Mouse (Mus musculus): ENCODE results near the gene Il17rc. TPM values are rescaled to one million over a fixed set of nuclear protein-coding genes. Genes with fewer than 3 reads are reported as not detected.
A peak's percentile ranks its signal among the peaks of the same experiment; 100 is the strongest.

Il17rc gene
- polyA plus RNA-seq, 1 experiment, result 3.7 TPM

GRCm38 (mm10) chr6:113451839-113452238, 19.4 kb upstream of the Il17rc start:
- peaks cover 1% of the 10 kb centered on the region; the same call in 1 of the 2 replicates for H3K36me3 ChIP-seq (ENCODE audit: control insufficient read depth, insufficient read depth, low read length)
- H3K27ac ChIP-seq (ENCODE audit: control insufficient read depth, insufficient read depth, low read depth, low read length), result peak overlapping the region; percentile 10; the same call in 1 of the 2 replicates
- H3K4me1 ChIP-seq (ENCODE audit: control insufficient read depth, insufficient read depth, low read length), result no peaks in the 10 kb centered on the region
- TF ChIP-seq POLR2A (IDR thresholded peaks at IDR 0.05; ENCODE audit: control insufficient read depth, low read depth, low read length), result no peak
- no peak overlapping the region for H3K4me3 ChIP-seq (ENCODE audit: control insufficient read depth, low read depth, low read length)
- H3K27me3 ChIP-seq (ENCODE audit: control insufficient read depth, insufficient read depth, low read length), result no peaks in the 10 kb centered on the region

- Histone ChIP-seq H3K4me3 (ENCODE audit: control insufficient read depth, low read depth, low read length) (no peak overlapping the region), H3K27ac (ENCODE audit: control insufficient read depth, insufficient read depth, low read depth, low read length) (no peak overlapping the region)
Measured at GRCm38 (mm10) chr6:113455007-113455406, 16.2 kb upstream of the Il17rc start.

GRCm38 (mm10) chr6:113457952-113458534, 13.2 kb upstream of the Il17rc start, which contains the start of gene Il17re:
Il17re (plus strand) TSS chr6:113458484.
- no peaks in the 10 kb centered on the region for H3K4me1 ChIP-seq (ENCODE audit: control insufficient read depth, insufficient read depth, low read length)
- TF ChIP-seq CTCF (IDR thresholded peaks at IDR 0.05; ENCODE audit: control insufficient read depth, insufficient read depth, insufficient replicate concordance, low read depth, low read length) (no peak), POLR2A (IDR thresholded peaks at IDR 0.05; ENCODE audit: control insufficient read depth, low read depth, low read length) (no peak)
- no peaks in the 10 kb centered on the region for H3K36me3 ChIP-seq (ENCODE audit: control insufficient read depth, insufficient read depth, low read length)
- H3K4me3 ChIP-seq (ENCODE audit: control insufficient read depth, low read depth, low read length), result peak within 1 kb of the TSS; percentile 4
- peak within 1 kb of the TSS; percentile 27 for H3K27ac ChIP-seq (ENCODE audit: control insufficient read depth, insufficient read depth, low read depth, low read length)
- H3K27me3 ChIP-seq (ENCODE audit: control insufficient read depth, insufficient read depth, low read length), result no peaks in the 10 kb centered on the region

More at GRCm38 (mm10) chr6:113455007-113455406, 16.2 kb upstream of the Il17rc start:
- no peaks in the 10 kb centered on the region for H3K36me3 ChIP-seq (ENCODE audit: control insufficient read depth, insufficient read depth, low read length)
- no peaks in the 10 kb centered on the region for H3K27me3 ChIP-seq (ENCODE audit: control insufficient read depth, insufficient read depth, low read length)
- no peak for TF ChIP-seq CTCF (IDR thresholded peaks at IDR 0.05; ENCODE audit: control insufficient read depth, insufficient read depth, insufficient replicate concordance, low read depth, low read length)
- TF ChIP-seq POLR2A (IDR thresholded peaks at IDR 0.05; ENCODE audit: control insufficient read depth, low read depth, low read length), result no peak
- H3K4me1 ChIP-seq (ENCODE audit: control insufficient read depth, insufficient read depth, low read length), result no peaks in the 10 kb centered on the region

GRCm38 (mm10) chr6:113458635-113459034, 12.6 kb upstream of the Il17rc start:
- Histone ChIP-seq H3K27ac (ENCODE audit: control insufficient read depth, insufficient read depth, low read depth, low read length) (peak overlapping the region; percentile 27), H3K36me3 (ENCODE audit: control insufficient read depth, insufficient read depth, low read length) (no peaks in the 10 kb centered on the region), H3K4me3 (ENCODE audit: control insufficient read depth, low read depth, low read length) (peak overlapping the region; percentile 4), H3K4me1 (ENCODE audit: control insufficient read depth, insufficient read depth, low read length) (no peaks in the 10 kb centered on the region), H3K27me3 (ENCODE audit: control insufficient read depth, insufficient read depth, low read length) (no peaks in the 10 kb centered on the region)
- no peak for TF ChIP-seq CTCF (IDR thresholded peaks at IDR 0.05; ENCODE audit: control insufficient read depth, insufficient read depth, insufficient replicate concordance, low read depth, low read length)
- no peak for TF ChIP-seq POLR2A (IDR thresholded peaks at IDR 0.05; ENCODE audit: control insufficient read depth, low read depth, low read length)

GRCm38 (mm10) chr6:113464040-113464439, 7.2 kb upstream of the Il17rc start:
- H3K27me3 ChIP-seq (ENCODE audit: control insufficient read depth, insufficient read depth, low read length), result no peaks in the 10 kb centered on the region
- H3K4me3 ChIP-seq (ENCODE audit: control insufficient read depth, low read depth, low read length), result no peak overlapping the region
- H3K4me1 ChIP-seq (ENCODE audit: control insufficient read depth, insufficient read depth, low read length), result no peaks in the 10 kb centered on the region
- no peak for TF ChIP-seq POLR2A (IDR thresholded peaks at IDR 0.05; ENCODE audit: control insufficient read depth, low read depth, low read length)
- no peak for TF ChIP-seq CTCF (IDR thresholded peaks at IDR 0.05; ENCODE audit: control insufficient read depth, insufficient read depth, insufficient replicate concordance, low read depth, low read length)
- no peaks in the 10 kb centered on the region for H3K36me3 ChIP-seq (ENCODE audit: control insufficient read depth, insufficient read depth, low read length)
- H3K27ac ChIP-seq (ENCODE audit: control insufficient read depth, insufficient read depth, low read depth, low read length), result no peak overlapping the region

- Histone ChIP-seq H3K36me3 (ENCODE audit: control insufficient read depth, insufficient read depth, low read length) (no peaks in the 10 kb centered on the region), H3K4me1 (ENCODE audit: control insufficient read depth, insufficient read depth, low read length) (peaks cover 7% of the 10 kb centered on the region), H3K4me3 (ENCODE audit: control insufficient read depth, low read depth, low read length) (no peak overlapping the region), H3K27me3 (ENCODE audit: control insufficient read depth, insufficient read depth, low read length) (no peaks in the 10 kb centered on the region), H3K27ac (ENCODE audit: control insufficient read depth, insufficient read depth, low read depth, low read length) (no peak overlapping the region)
- TF ChIP-seq CTCF (IDR thresholded peaks at IDR 0.05; ENCODE audit: control insufficient read depth, insufficient read depth, insufficient replicate concordance, low read depth, low read length) (peak; percentile 34; the same call in 1 of the 2 replicates), POLR2A (IDR thresholded peaks at IDR 0.05; ENCODE audit: control insufficient read depth, low read depth, low read length) (no peak)
Measured at GRCm38 (mm10) chr6:113465602-113466001, 5.6 kb upstream of the Il17rc start.

- TF ChIP-seq CTCF (IDR thresholded peaks at IDR 0.05; ENCODE audit: control insufficient read depth, insufficient read depth, insufficient replicate concordance, low read depth, low read length) (no peak), POLR2A (IDR thresholded peaks at IDR 0.05; ENCODE audit: control insufficient read depth, low read depth, low read length) (no peak)
- H3K4me1 ChIP-seq (ENCODE audit: control insufficient read depth, insufficient read depth, low read length), result peaks cover 7% of the 10 kb centered on the region
- no peak overlapping the region for H3K27ac ChIP-seq (ENCODE audit: control insufficient read depth, insufficient read depth, low read depth, low read length)
- H3K4me3 ChIP-seq (ENCODE audit: control insufficient read depth, low read depth, low read length), result no peak overlapping the region
- H3K27me3 ChIP-seq (ENCODE audit: control insufficient read depth, insufficient read depth, low read length), result no peaks in the 10 kb centered on the region
- H3K36me3 ChIP-seq (ENCODE audit: control insufficient read depth, insufficient read depth, low read length), result no peaks in the 10 kb centered on the region
Measured at GRCm38 (mm10) chr6:113468512-113468911, 2.7 kb upstream of the Il17rc start.

Data from testis, adult 2 months (tissue).